Mouse (Mus musculus): ENCODE measurements around the gene Aprt.

Aprt gene

DNA sequence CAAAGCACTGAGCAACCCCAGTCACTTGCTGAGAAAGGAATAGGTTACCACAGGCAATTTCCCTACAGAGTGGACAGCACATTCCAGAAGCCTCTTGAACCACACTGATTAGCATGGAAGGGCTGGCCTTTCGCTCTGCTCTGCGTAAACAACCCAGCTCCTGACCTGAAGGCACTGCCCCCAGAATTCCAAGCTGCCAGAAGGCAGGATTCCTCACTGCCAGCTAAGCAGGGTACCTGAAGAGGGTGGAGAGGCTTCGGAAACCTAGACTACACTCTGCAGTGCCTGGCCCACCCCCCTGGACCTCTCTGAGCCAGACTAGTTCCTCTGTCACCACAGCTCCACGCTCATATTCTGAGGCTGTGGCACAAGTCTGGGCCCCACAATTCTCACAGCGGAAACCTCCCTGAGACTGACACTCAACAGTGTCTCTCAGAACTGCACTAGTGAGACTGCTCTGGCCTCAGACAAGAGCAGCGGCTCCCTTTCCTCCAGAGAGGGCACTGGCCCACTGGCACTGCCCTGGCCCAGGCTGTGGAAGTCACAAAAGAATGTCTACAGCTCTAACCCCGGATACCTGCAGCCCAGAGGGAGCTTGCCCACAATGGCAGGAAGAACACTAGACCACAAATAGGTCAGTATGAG, 50.1 kb downstream of the Aprt start:
- DNase-seq: no peak

- DNase-seq: no peak
These were observed 50.6 kb downstream of the Aprt start for GRCm38 (mm10) chr8:122526084-122526483.

GRCm38 (mm10) chr8:122525004-122525403, 51.7 kb downstream of the Aprt start:
- DNase-seq: no peak
